Mouse (Mus musculus) stomach, postnatal 0 days (tissue): Measurements from ENCODE around the gene Sprr2j-ps. TPM values are rescaled to one million over a fixed set of nuclear protein-coding genes. Genes with fewer than 3 reads are reported as not detected.

ENCODE experiments used
- ATAC-seq: fragments of 200-750 bp; cut with Nextera tagmentation; 2 replicates; pipeline ENCODE4 v1.8.0; 2017; ENCODE audit not compliant: low FRiP score, low TSS enrichment
- DNase-seq: peaks from one replicate; pipeline ENCODE4 v3.0.0-alpha.2; 2016; ENCODE audit warnings: low spot score
- H3K27ac ChIP-seq: fragments of 300-500 bp; sonication (generic); replicated peaks from 2 replicates; pipeline ENCODE4 v1.5.1; 2014; ENCODE audit warnings: mild to moderate bottlenecking, control low read depth
- H3K27me3 ChIP-seq: fragments of 300-500 bp; sonication (generic); 2 replicates; pipeline ENCODE4 v1.6.1; 2014; ENCODE audit warnings: low read length; ENCODE audit not compliant: control insufficient read depth, insufficient read depth
- H3K36me3 ChIP-seq: fragments of 300-500 bp; sonication (generic); 2 replicates; pipeline ENCODE4 v1.6.1; 2014; ENCODE audit warnings: low read length, mixed read lengths; ENCODE audit not compliant: control insufficient read depth, insufficient read depth
- H3K4me1 ChIP-seq: fragments of 300-500 bp; sonication (generic); replicated peaks from 2 replicates; pipeline ENCODE4 v1.6.1; 2014; ENCODE audit warnings: antibody characterized with exemption; ENCODE audit not compliant: control insufficient read depth, insufficient read depth
- H3K4me2 ChIP-seq: fragments of 300-500 bp; sonication (generic); replicated peaks from 2 replicates; pipeline ENCODE4 v1.6.1; 2014; ENCODE audit warnings: low read depth, mild to moderate bottlenecking, control low read depth, moderate library complexity
- H3K4me3 ChIP-seq: fragments of 300-500 bp; sonication (generic); 2 replicates; pipeline ENCODE4 v1.5.1; 2014; ENCODE audit warnings: low read depth, low read length, control low read depth
- H3K9ac ChIP-seq: fragments of 300-500 bp; sonication (generic); 2 replicates; pipeline ENCODE4 v1.6.1; 2014; ENCODE audit warnings: mild to moderate bottlenecking, low read length, control low read depth, mixed read lengths
- H3K9me3 ChIP-seq: fragments of 300-500 bp; sonication (generic); 2 replicates; pipeline ENCODE4 v1.6.1; 2016; ENCODE audit warnings: low read length; ENCODE audit not compliant: control insufficient read depth
- CTCF ChIP-seq: IDR thresholded peaks from 2 replicates; pipeline ENCODE4 v1.5.1; 2016; ENCODE audit warnings: antibody characterized with exemption, low read depth, mild to moderate bottlenecking, moderate library complexity
- EP300 ChIP-seq: optimal IDR thresholded peaks from 2 replicates; pipeline ENCODE3; 2016; ENCODE audit warnings: antibody characterized with exemption
- WGBS: fragments of 180-500 bp; shearing (Covaris S2); extraction: QIAGEN DNeasy Blood & Tissue Kit; methylation state at CpG from one replicate; pipeline ENCODE4 v1.1.7; 2014; 5-methylcytosine and 5-hydroxymethylcytosine counted together
- polyA plus RNA-seq: library from polyadenylated mRNA; unstranded; fragments of >200 nt; fragmentation: Nextera tagmentation; extraction: Ambion mirVana; gene quantifications from 2 replicates; pipeline ENCODE4 v1.2.1, GENCODE M21; 2015

The Sprr2j-ps gene
- 52.2 and 58.5 TPM in 2 replicates for polyA plus RNA-seq

DNA sequence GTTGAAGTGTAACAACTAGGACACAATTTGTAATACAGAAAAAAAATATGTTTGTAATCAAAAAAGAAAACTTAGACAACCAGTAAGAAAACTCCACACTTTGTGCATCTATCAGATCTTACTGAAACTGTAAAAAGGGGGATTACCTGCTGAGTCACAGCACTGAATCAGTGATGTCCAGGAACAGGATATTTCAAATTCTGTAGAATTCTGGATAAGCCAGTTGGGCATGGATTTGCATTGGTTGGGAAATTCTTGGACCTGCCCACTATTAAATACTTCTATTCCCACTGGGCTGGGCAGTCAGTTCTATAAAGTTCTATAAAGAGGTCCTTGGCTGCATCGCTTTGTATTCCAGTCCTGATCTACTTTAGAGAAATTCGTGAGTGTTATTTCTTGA is at the start of gene Sprr2j-ps:
TSS of gene Sprr2j-ps (plus strand) at position 301 of the 400 bp plus-strand sequence.
- Histone ChIP-seq H3K4me2 (no peak within 1 kb of the TSS), H3K4me3 (no peak within 1 kb of the TSS), H3K27me3 (no peaks in the 10 kb centered on the region), H3K9ac (no peak within 1 kb of the TSS), H3K9me3 (no peaks in the 10 kb centered on the region), H3K4me1 (no peaks in the 10 kb centered on the region), H3K36me3 (no peaks in the 10 kb centered on the region), H3K27ac (no peak within 1 kb of the TSS)
- DNase-seq, result no peak
- 86% methylated on average over 2 of the region's 2 CpGs for WGBS
- ATAC-seq, result no peak
- TF ChIP-seq EP300, result no peak
- TF ChIP-seq CTCF, result no peak

GRCm38 (mm10) chr3:92373613-92374012 is 44.3 kb upstream of the Sprr2j-ps start:
- no peak overlapping the region for H3K27ac ChIP-seq
- H3K9ac ChIP-seq, result no peak overlapping the region
- no peaks in the 10 kb centered on the region for H3K9me3 ChIP-seq
- no peak overlapping the region for H3K4me2 ChIP-seq
- WGBS, result 70% methylated on average over 2 of the region's 2 CpGs
- DNase-seq, result no peak
- no peaks in the 10 kb centered on the region for H3K36me3 ChIP-seq
- no peaks in the 10 kb centered on the region for H3K27me3 ChIP-seq
- H3K4me3 ChIP-seq, result no peak overlapping the region
- TF ChIP-seq CTCF (no peak), EP300 (no peak)
- no peak for ATAC-seq
- no peaks in the 10 kb centered on the region for H3K4me1 ChIP-seq

DNA sequence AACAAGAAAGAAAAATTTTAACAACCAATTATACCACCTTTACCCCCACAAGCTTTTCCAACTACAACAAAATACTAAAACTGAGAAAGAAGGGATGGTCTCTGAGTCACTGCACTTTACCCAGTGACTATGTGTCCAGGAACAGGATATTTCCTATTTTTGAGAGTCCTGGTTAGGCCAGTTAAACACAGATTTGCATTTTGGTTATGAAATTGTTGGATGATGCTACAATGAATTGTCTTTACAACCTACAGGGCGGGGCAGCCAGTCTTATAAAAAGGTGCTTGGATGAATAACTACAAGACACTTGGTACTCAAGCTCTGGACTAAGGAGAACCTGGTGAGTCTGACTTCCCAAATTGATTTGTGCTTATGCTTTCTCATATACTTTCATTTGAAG is 32.5 kb upstream of the Sprr2j-ps start, which contains the start of gene Sprr2h:
TSS of gene Sprr2h (plus strand) at position 301 of the 400 bp plus-strand sequence.
- ATAC-seq (no peak), DNase-seq (no peak)
- H3K4me3 ChIP-seq, result no peak within 1 kb of the TSS
- H3K4me1 ChIP-seq, result no peaks in the 10 kb centered on the region
- H3K27me3 ChIP-seq, result no peaks in the 10 kb centered on the region
- no peaks in the 10 kb centered on the region for H3K36me3 ChIP-seq
- H3K9ac ChIP-seq, result no peak within 1 kb of the TSS
- H3K27ac ChIP-seq, result no peak within 1 kb of the TSS
- H3K9me3 ChIP-seq, result no peaks in the 10 kb centered on the region
- TF ChIP-seq CTCF, result no peak
- TF ChIP-seq EP300, result no peak
- WGBS, result 78% methylated on average over 1 of the region's 1 CpGs
- H3K4me2 ChIP-seq, result no peak within 1 kb of the TSS

GRCm38 (mm10) chr3:92394301-92394700 is 23.6 kb upstream of the Sprr2j-ps start:
- Histone ChIP-seq H3K4me3 (no peak overlapping the region), H3K9me3 (no peaks in the 10 kb centered on the region), H3K4me2 (no peak overlapping the region), H3K27ac (no peak overlapping the region), H3K4me1 (no peaks in the 10 kb centered on the region), H3K27me3 (no peaks in the 10 kb centered on the region), H3K9ac (no peak overlapping the region), H3K36me3 (no peaks in the 10 kb centered on the region)
- ATAC-seq (no peak), DNase-seq (no peak)
- TF ChIP-seq EP300, result no peak
- TF ChIP-seq CTCF, result peak; percentile 73
- 48% methylated on average over 1 of the region's 1 CpGs for WGBS

GRCm38 (mm10) chr3:92407691-92408090 is 10.2 kb upstream of the Sprr2j-ps start, which contains the start of gene Sprr2i:
Gene Sprr2i (plus strand): TSS chr3:92407991.
- H3K9ac ChIP-seq, result no peak within 1 kb of the TSS
- no peak within 1 kb of the TSS for H3K4me3 ChIP-seq
- H3K9me3 ChIP-seq, result no peaks in the 10 kb centered on the region
- 93% methylated on average over 2 of the region's 2 CpGs for WGBS
- no peak for ATAC-seq
- no peak within 1 kb of the TSS for H3K27ac ChIP-seq
- no peak for DNase-seq
- H3K36me3 ChIP-seq, result no peaks in the 10 kb centered on the region
- H3K4me2 ChIP-seq, result no peak within 1 kb of the TSS
- H3K4me1 ChIP-seq, result no peaks in the 10 kb centered on the region
- H3K27me3 ChIP-seq, result no peaks in the 10 kb centered on the region
- TF ChIP-seq EP300, result no peak
- no peak for TF ChIP-seq CTCF

DNA sequence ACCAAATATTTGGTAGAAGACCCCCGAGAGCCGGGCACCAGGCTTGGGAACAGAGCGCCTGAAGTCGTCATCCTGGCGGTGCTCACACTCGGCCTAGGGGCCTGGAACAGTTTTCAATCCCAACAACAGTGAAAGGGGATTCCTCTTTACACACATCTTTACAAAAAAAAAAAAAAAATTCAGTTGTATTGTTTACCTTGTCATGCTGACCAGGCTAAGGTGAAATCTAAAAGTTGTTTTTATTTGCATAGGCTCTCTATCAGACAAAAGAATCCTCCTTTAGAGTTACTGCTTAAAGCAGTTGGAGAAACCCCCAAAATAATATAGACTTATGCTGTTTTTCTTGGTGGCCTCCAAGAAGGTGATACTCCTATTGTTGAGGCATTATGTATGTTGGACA is 11.4 kb downstream of the Sprr2j-ps start, which contains the start of gene Gm9774:
TSS of gene Gm9774 (minus strand) at position 101 of the 400 bp plus-strand sequence.
- H3K27me3 ChIP-seq, result no peaks in the 10 kb centered on the region
- H3K4me1 ChIP-seq, result no peaks in the 10 kb centered on the region
- H3K4me2 ChIP-seq, result no peak within 1 kb of the TSS
- H3K27ac ChIP-seq, result no peak within 1 kb of the TSS
- H3K4me3 ChIP-seq, result no peak within 1 kb of the TSS
- no peak within 1 kb of the TSS for H3K9ac ChIP-seq
- WGBS, result 94% methylated on average over 6 of the region's 6 CpGs
- no peaks in the 10 kb centered on the region for H3K36me3 ChIP-seq
- ATAC-seq (no peak), DNase-seq (no peak)
- H3K9me3 ChIP-seq, result no peaks in the 10 kb centered on the region
- TF ChIP-seq EP300 (no peak), CTCF (no peak)
